Mouse (Mus musculus): Measurements from ENCODE around the gene Fam81a.

Gene Fam81a

GRCm38 (mm10) chr9:70142460-70142859 is at the start of gene Fam81a:
TSS of gene Fam81a (minus strand) at chr9:70142560.
- DNase-seq: no peak

- DNase-seq: no peak
These were observed 40.3 kb upstream of the Fam81a start for GRCm38 (mm10) chr9:70182639-70183038.

GRCm38 (mm10) chr9:70181719-70182118 is 39.4 kb upstream of the Fam81a start:
- DNase-seq: no peak

GRCm38 (mm10) chr9:70176291-70176690 is 33.9 kb upstream of the Fam81a start:
- DNase-seq: no peak

- DNase-seq: no peak
These were observed 32.5 kb upstream of the Fam81a start for GRCm38 (mm10) chr9:70174896-70175295.

- no peak for DNase-seq
These were observed 32.0 kb upstream of the Fam81a start for GRCm38 (mm10) chr9:70174291-70174848.

GRCm38 (mm10) chr9:70168973-70169372 is 26.6 kb upstream of the Fam81a start:
- DNase-seq: peak in 1 of 2 experiments; percentile 21

GRCm38 (mm10) chr9:70160071-70160470 is 17.7 kb upstream of the Fam81a start:
- DNase-seq: no peak

GRCm38 (mm10) chr9:70147618-70148017 is 5.3 kb upstream of the Fam81a start:
- DNase-seq: no peak

- DNase-seq: no peak
These were observed 3.1 kb upstream of the Fam81a start for GRCm38 (mm10) chr9:70145426-70145825.

- no peak for DNase-seq
These were observed 966 bp upstream of the Fam81a start for GRCm38 (mm10) chr9:70143326-70143725.

- peak in 1 of 2 experiments; percentile 8 for DNase-seq
These were observed 454 bp downstream of the Fam81a start for GRCm38 (mm10) chr9:70141885-70142326.

- peak; percentile 78 to 89 for DNase-seq
These were observed 1.2 kb downstream of the Fam81a start for GRCm38 (mm10) chr9:70140871-70141796.

- DNase-seq: no peak
These were observed 2.0 kb downstream of the Fam81a start for GRCm38 (mm10) chr9:70140340-70140739.

- no peak for DNase-seq
These were observed 3.0 kb downstream of the Fam81a start for GRCm38 (mm10) chr9:70139331-70139885.

GRCm38 (mm10) chr9:70138511-70138910 is 3.8 kb downstream of the Fam81a start:
- no peak for DNase-seq

GRCm38 (mm10) chr9:70137991-70138390 is 4.4 kb downstream of the Fam81a start:
- no peak for DNase-seq

GRCm38 (mm10) chr9:70135186-70135585 is 7.2 kb downstream of the Fam81a start:
- DNase-seq: no peak

- DNase-seq: no peak
These were observed 7.6 kb downstream of the Fam81a start for GRCm38 (mm10) chr9:70134716-70135115.

GRCm38 (mm10) chr9:70134215-70134614 is 8.1 kb downstream of the Fam81a start:
- DNase-seq: no peak

- DNase-seq: no peak
These were observed 11.6 kb downstream of the Fam81a start for GRCm38 (mm10) chr9:70130786-70131185.

- peak in 1 of 2 experiments; percentile 37 for DNase-seq
These were observed 30.5 kb downstream of the Fam81a start for GRCm38 (mm10) chr9:70111869-70112286.

GRCm38 (mm10) chr9:70110871-70111270 is 31.5 kb downstream of the Fam81a start:
- no peak for DNase-seq

- DNase-seq: peak; percentile 95 to 97
These were observed 33.1 kb downstream of the Fam81a start for GRCm38 (mm10) chr9:70109279-70109678.

Measured in cerebellum, postnatal 10 days (tissue).